Mouse (Mus musculus) forebrain, embryonic 14.5 days (tissue): ENCODE measurements around the gene Ebf4. TPM values are rescaled to one million over a fixed set of nuclear protein-coding genes. Genes with fewer than 3 reads are reported as not detected.
A peak's percentile ranks its signal among the peaks of the same experiment; 100 is the strongest.

Source experiments
- ATAC-seq: fragments of 200-750 bp; cut with Nextera tagmentation; 2 replicates; pipeline ENCODE4 v1.8.0; 2017; ENCODE audit warnings: mild to moderate bottlenecking, moderate library complexity
- DNase-seq: peaks from one replicate; pipeline ENCODE4 v3.0.0-alpha.2; 2015; ENCODE audit warnings: low spot score
- H3K27ac ChIP-seq: fragments of 300-500 bp; sonication (generic); 2 replicates; pipeline ENCODE4 v1.5.1; 2014; ENCODE audit warnings: low read depth, mild to moderate bottlenecking, control low read depth, low read length, moderate library complexity
- H3K27me3 ChIP-seq: fragments of 300-500 bp; sonication (generic); replicated peaks from 2 replicates; pipeline ENCODE4 v1.6.1; 2014; ENCODE audit warnings: low read length, control low read depth, mixed read lengths; ENCODE audit not compliant: control insufficient read depth, insufficient read depth
- H3K36me3 ChIP-seq: fragments of 300-500 bp; sonication (generic); 2 replicates; pipeline ENCODE4 v1.6.1; 2014; ENCODE audit warnings: low read length, control low read depth; ENCODE audit not compliant: control insufficient read depth, insufficient read depth
- H3K4me1 ChIP-seq: fragments of 300-500 bp; sonication (generic); 2 replicates; pipeline ENCODE4 v1.6.1; 2014; ENCODE audit warnings: antibody characterized with exemption, low read length, control low read depth; ENCODE audit not compliant: control insufficient read depth, insufficient read depth
- H3K4me2 ChIP-seq: fragments of 300-500 bp; sonication (generic); 2 replicates; pipeline ENCODE4 v1.6.1; 2014; ENCODE audit warnings: mild to moderate bottlenecking, control low read depth, low read length
- H3K4me3 ChIP-seq: fragments of 300-500 bp; sonication (generic); 2 replicates; pipeline ENCODE4 v1.5.1; 2014; ENCODE audit warnings: low read depth, low read length, control low read depth
- H3K9ac ChIP-seq: fragments of 300-500 bp; sonication (generic); 2 replicates; pipeline ENCODE4 v1.6.1; 2014; ENCODE audit warnings: mild to moderate bottlenecking, low read length, control low read depth, moderate library complexity
- H3K9me3 ChIP-seq: fragments of 300-500 bp; sonication (generic); replicated peaks from 2 replicates; pipeline ENCODE4 v1.6.1; 2016; ENCODE audit warnings: low read length, control low read depth, mixed read lengths; ENCODE audit not compliant: control insufficient read depth
- WGBS: fragments of 180-500 bp; shearing (Covaris S2); extraction: QIAGEN DNeasy Blood & Tissue Kit; methylation state at CpG from one replicate; pipeline ENCODE4 v1.1.7; 2014; 5-methylcytosine and 5-hydroxymethylcytosine counted together
- polyA plus RNA-seq: library from polyadenylated mRNA; unstranded; fragments of >200 nt; fragmentation: Nextera tagmentation; extraction: Ambion mirVana; gene quantifications from 2 replicates; pipeline ENCODE4 v1.2.1, GENCODE M21; 2014

The Ebf4 gene
- polyA plus RNA-seq, 1 experiment from 2014 or later: 2.4 TPM

- Histone ChIP-seq H3K9ac (no peak overlapping the region), H3K4me3 (no peak overlapping the region), H3K27me3 (no peaks in the 10 kb centered on the region), H3K36me3 (peaks cover 44% of the 10 kb centered on the region), H3K9me3 (no peaks in the 10 kb centered on the region), H3K4me2 (no peak overlapping the region), H3K4me1 (no peaks in the 10 kb centered on the region), H3K27ac (no peak overlapping the region)
- ATAC-seq (no peak), DNase-seq (no peak)
- 40% methylated on average over 4 of the region's 4 CpGs for WGBS
Observed at GRCm38 (mm10) chr2:130303014-130303413, 8.0 kb downstream of the Ebf4 start.

DNA sequence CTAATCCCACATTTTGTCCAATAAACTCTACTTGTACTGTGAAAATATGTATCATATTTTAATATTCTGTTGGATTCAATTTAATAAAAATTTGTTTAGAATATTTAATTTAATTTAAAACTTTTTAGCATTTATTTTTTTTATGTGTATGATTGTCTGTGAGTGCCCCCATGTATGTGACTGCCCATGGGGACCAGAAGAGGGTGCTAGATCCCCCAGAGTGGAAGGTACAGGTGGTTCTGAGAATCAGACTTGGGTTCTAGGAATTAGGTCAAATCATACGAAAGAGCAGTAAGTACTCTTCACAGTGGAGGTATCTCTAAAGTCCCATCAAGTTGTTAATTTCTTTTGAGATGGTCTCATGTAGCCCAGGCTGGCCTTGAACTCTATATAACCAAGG, 32.1 kb downstream of the Ebf4 start:
- Histone ChIP-seq H3K4me2 (no peak overlapping the region), H3K9me3 (no peaks in the 10 kb centered on the region), H3K9ac (no peak overlapping the region), H3K27me3 (no peaks in the 10 kb centered on the region), H3K36me3 (no peaks in the 10 kb centered on the region), H3K4me3 (no peak overlapping the region), H3K27ac (no peak overlapping the region), H3K4me1 (no peaks in the 10 kb centered on the region)
- 63% methylated on average over 1 of the region's 1 CpGs for WGBS
- DNase-seq (no peak), ATAC-seq (no peak)

DNA sequence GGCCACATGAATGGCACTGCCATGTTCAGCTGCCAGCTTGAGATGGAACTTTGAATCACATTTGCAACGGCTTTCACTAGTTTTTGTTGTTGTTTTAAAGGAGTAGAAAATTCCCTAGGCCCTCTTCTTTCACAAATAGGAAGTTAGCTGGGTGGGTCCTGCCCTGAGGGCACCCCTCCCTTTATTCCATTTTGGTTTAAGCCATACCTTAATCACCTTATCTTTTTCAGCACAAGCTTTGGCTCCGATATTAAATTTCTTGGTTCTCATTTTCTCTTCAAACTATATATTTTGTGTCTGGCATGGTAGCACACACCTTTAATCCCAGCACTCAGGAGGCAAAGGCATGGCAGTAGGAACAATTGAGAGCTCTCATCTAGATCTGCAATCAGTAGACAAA, 34.5 kb downstream of the Ebf4 start:
- Histone ChIP-seq H3K27ac (no peak overlapping the region), H3K36me3 (no peaks in the 10 kb centered on the region), H3K9me3 (no peaks in the 10 kb centered on the region), H3K4me2 (no peak overlapping the region), H3K4me1 (no peaks in the 10 kb centered on the region), H3K4me3 (no peak overlapping the region), H3K9ac (no peak overlapping the region), H3K27me3 (no peaks in the 10 kb centered on the region)
- WGBS: 90% methylated on average over 2 of the region's 2 CpGs
- ATAC-seq (no peak), DNase-seq (no peak)

GRCm38 (mm10) chr2:130335112-130335511, 40.1 kb downstream of the Ebf4 start:
- Histone ChIP-seq H3K4me2 (no peak overlapping the region), H3K9me3 (no peaks in the 10 kb centered on the region), H3K9ac (no peak overlapping the region), H3K27me3 (no peaks in the 10 kb centered on the region), H3K27ac (no peak overlapping the region), H3K4me3 (no peak overlapping the region), H3K4me1 (no peaks in the 10 kb centered on the region), H3K36me3 (no peaks in the 10 kb centered on the region)
- no peak for ATAC-seq
- 87% methylated on average over 6 of the region's 6 CpGs for WGBS
- DNase-seq: no peak

DNA sequence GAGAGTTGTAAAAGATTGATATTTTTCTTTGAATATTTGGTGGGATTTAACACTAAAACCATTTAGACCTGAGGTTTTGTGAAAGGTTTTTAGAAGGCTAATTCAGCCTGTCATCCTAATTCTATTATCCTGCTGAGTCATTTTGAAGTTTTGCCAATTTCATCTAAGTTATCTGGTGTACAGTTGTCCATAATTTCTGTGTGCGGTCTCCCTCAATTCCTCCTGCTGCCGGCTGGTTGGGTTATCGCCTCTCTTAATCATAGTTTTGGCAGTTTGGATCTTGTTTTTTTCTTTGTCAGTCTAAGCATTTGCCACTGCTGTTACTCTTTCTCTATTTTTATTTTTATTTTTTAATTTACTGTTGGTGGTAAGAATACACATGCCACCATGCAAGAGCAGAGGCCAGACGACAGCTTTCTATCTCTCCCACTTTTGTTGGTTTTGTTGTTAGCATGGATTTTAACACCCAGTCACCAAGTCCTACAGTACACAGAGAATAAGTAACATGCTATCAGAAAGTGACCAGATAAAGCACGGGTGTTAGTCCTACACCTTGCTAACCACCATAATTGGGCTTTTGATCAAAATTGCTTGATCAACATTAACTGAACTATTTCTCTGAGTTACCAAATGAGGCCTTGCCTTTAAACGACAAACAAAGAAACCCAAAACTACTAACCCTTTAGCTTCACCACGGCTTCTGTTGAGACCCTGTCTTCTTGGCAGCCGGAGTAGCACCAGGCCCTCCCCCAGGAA, 45.7 kb downstream of the Ebf4 start:
- no peaks in the 10 kb centered on the region for H3K36me3 ChIP-seq
- no peaks in the 10 kb centered on the region for H3K27me3 ChIP-seq
- no peak overlapping the region for H3K4me3 ChIP-seq
- no peak for DNase-seq
- H3K27ac ChIP-seq: no peak overlapping the region
- ATAC-seq: no peak
- 92% methylated on average over 8 of the region's 8 CpGs for WGBS
- no peak overlapping the region for H3K4me2 ChIP-seq
- no peaks in the 10 kb centered on the region for H3K4me1 ChIP-seq
- H3K9me3 ChIP-seq: no peaks in the 10 kb centered on the region
- no peak overlapping the region for H3K9ac ChIP-seq

DNA sequence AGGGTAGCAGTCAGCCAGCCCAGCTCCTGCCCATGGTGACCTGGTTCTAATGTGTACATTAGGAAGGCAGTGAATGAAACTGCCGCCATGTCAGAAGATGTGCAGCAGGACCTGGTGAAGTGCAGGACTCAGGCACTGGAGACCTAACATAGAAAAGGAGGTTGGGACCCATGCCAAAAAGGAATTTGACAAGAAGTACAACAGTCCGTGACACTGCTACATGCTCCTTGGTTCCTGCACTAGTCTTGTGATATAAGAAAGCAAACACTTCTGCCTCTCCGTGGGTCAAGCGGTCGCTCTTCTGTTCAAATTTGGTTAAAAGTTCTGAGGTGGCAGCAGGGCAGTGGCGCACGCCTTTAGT, 46.2 kb downstream of the Ebf4 start:
- H3K36me3 ChIP-seq: no peaks in the 10 kb centered on the region
- ATAC-seq (no peak), DNase-seq (no peak)
- H3K9ac ChIP-seq: no peak overlapping the region
- 87% methylated on average over 7 of the region's 7 CpGs for WGBS
- no peak overlapping the region for H3K27ac ChIP-seq
- H3K9me3 ChIP-seq: no peaks in the 10 kb centered on the region
- no peaks in the 10 kb centered on the region for H3K27me3 ChIP-seq
- no peak overlapping the region for H3K4me3 ChIP-seq
- H3K4me1 ChIP-seq: no peaks in the 10 kb centered on the region
- no peak overlapping the region for H3K4me2 ChIP-seq

- Histone ChIP-seq H3K4me1 (peaks cover 20% of the 10 kb centered on the region), H3K27me3 (no peaks in the 10 kb centered on the region), H3K36me3 (no peaks in the 10 kb centered on the region), H3K4me2 (no peak overlapping the region), H3K9ac (no peak overlapping the region), H3K27ac (no peak overlapping the region), H3K4me3 (no peak overlapping the region), H3K9me3 (no peaks in the 10 kb centered on the region)
- DNase-seq: no peak
- WGBS: 95% methylated on average over 3 of the region's 3 CpGs
- no peak for ATAC-seq
Observed at GRCm38 (mm10) chr2:130350376-130350775, 55.4 kb downstream of the Ebf4 start.

GRCm38 (mm10) chr2:130351758-130352339, 56.9 kb downstream of the Ebf4 start:
- H3K9me3 ChIP-seq: no peaks in the 10 kb centered on the region
- H3K4me2 ChIP-seq: no peak overlapping the region
- H3K36me3 ChIP-seq: no peaks in the 10 kb centered on the region
- peak; percentile 91 for DNase-seq
- H3K27me3 ChIP-seq: no peaks in the 10 kb centered on the region
- peak; percentile 99 for ATAC-seq
- H3K4me3 ChIP-seq: no peak overlapping the region
- peaks cover 20% of the 10 kb centered on the region for H3K4me1 ChIP-seq
- H3K9ac ChIP-seq: no peak overlapping the region
- peak overlapping the region; percentile 73 for H3K27ac ChIP-seq
- 5% methylated on average over 5 of the region's 5 CpGs for WGBS

DNA sequence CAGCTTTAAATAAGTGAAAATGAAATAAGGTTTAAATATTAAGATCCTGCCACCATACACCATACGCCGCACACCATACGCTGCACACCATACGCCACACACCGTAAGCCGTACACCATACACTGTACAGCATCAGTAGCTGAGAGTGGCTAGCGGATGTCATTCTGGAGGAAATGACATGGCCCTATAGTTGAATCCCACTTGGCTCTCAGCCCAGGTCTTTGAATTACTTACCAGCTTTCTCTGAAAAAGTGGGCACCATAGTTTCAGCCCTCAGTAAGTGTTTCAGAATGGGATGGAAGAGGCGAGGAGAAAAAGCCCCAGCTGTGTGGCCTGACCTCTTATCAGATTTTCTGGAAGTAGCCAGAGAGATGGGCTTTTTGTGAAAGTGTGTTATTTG, 58.4 kb downstream of the Ebf4 start:
- Histone ChIP-seq H3K36me3 (no peaks in the 10 kb centered on the region), H3K4me3 (no peak overlapping the region), H3K27me3 (no peaks in the 10 kb centered on the region), H3K9me3 (no peaks in the 10 kb centered on the region), H3K4me1 (peaks cover 20% of the 10 kb centered on the region), H3K27ac (0 out of 2 replicates have a peak overlapping the region, but pooled peaks have one; percentile 73), H3K4me2 (no peak overlapping the region), H3K9ac (no peak overlapping the region)
- WGBS: 71% methylated on average over 8 of the region's 8 CpGs
- peak; percentile 56 for DNase-seq
- ATAC-seq: no peak
